Mouse (Mus musculus): ENCODE measurements around the gene Cntn1.

The Cntn1 gene

DNA sequence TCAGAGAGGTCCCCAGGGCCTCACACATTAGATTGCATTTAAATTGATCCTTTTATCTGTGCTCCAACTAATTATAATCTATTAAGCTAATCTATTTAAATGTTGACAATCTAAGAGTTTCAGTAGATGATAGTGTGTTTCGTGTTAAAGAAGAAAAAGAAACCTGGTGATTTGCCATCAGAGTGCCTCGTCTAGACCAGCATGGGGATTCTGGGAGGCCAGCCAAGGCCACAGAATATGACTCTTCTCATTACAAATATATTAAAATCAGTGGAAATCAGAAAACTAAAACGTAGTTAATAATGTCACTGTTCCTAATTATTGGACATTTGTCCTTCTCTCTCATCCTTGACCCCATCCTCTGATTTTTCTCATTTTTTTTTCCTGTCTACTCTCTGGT lies 164.9 kb downstream of the Cntn1 start:
- in situ Hi-C loops (cut with MboI; ENCODE audit: low pct_unique_long_range_greater_than_20kb in 1 of 2, low sequenced_read_pairs in 2 of 2, unreplicated experiment in 1 of 2): no loop called here

DNA sequence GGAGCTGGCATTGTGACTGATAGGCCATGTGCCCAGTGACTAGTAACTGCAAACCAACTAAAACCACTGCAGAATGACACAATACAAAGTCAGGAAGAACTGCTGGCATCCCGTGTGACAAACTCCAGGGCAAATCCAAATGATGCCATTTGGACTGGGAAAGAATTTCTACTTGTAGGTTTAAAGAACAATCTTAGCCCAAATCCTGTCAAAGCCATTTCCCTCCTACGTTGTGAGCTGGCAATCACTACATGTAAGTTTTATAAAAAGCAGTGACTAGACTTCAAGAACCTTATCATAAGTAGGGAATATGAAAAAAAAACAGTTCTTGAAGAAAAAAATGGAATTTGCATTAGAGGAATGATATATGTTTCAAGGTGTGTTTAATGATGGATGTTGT lies 170.5 kb downstream of the Cntn1 start:
- in situ Hi-C loops (cut with MboI; ENCODE audit: low pct_unique_long_range_greater_than_20kb in 1 of 2, low sequenced_read_pairs in 2 of 2, unreplicated experiment in 1 of 2): no loop called here

DNA sequence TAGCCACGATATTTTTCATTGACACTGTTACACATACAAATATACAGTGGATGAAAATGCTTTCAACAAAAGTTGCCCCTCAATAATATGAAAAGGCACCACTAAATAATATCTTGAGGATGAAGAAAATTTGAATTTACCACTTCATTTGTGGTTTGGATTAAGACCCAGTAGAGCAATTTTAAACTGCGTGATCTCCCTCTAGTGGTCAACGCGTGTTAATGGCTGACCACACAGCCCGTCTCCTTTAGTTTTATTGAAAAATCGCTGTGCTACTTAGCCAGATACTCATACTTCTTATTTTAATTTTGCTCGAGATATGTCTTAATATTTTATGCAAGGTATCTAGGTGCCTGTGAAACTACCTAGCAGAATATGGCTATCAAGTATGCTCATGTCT lies 180.4 kb downstream of the Cntn1 start:
- in situ Hi-C loops (cut with MboI; ENCODE audit: low pct_unique_long_range_greater_than_20kb in 1 of 2, low sequenced_read_pairs in 2 of 2, unreplicated experiment in 1 of 2): loop anchor here in 1 of 2 experiments (10.0 kb wide), 1 partner anchor 267 kb away; no protein-coding TSS in a partner anchor

DNA sequence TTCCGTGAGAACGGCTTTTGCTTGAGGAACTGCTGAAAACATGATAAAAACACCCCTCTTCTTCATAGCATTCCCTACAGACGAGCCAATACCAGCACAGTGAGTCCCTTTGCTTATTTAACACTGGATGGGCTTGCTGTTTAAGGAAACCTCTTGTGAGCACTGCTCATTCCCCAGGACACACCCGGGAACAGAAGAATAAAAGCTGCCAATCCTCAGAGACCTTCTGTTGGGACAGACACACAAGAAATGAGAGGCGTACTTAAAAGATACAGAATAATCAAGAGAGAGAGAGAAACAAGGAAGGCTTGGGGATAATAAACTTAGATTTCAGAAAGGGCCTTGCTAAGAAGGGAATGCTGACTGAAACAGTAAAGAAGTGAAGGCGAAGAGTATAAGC lies 184.9 kb downstream of the Cntn1 start:
- in situ Hi-C loops (cut with MboI; ENCODE audit: low pct_unique_long_range_greater_than_20kb in 1 of 2, low sequenced_read_pairs in 2 of 2, unreplicated experiment in 1 of 2): loop anchor here in 1 of 2 experiments (10.0 kb wide), 1 partner anchor 271 kb away; no protein-coding TSS in a partner anchor

DNA sequence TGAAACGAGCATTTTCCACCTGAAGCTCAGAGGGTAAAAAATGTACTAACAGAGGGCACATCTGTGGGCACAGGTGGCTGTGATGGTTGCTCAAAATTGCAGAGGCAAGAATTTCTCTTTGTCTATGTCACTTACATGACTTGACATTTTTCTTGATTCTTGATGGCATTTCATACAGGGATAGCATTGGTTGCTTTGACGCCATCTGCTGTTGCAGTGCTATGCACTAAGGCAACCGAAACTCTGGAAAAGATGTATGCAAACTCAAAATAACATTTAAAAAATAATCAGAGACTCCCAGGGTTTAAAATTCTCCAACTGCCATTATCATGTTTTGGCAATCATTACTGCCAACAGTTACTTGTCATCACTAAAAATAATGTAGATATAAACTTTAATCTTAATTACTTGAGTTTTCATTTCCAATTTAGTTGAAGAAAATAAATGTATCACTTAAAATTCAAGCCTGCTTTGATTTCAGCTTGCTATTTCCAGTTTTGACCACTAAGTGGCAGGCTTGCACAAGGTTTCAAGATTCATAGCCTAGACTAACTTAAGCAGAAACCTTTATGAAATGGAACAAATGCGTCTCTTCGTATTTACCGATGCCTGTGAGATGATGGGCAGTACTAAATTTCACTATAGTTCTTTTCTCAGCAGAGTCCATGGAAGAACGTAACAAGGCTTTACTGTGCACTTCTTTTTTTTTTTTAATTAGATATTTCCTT lies 214.2 kb downstream of the Cntn1 start:
- in situ Hi-C loops (cut with MboI; ENCODE audit: low pct_unique_long_range_greater_than_20kb in 1 of 2, low sequenced_read_pairs in 2 of 2, unreplicated experiment in 1 of 2): loop anchor here in 1 of 2 experiments (25.0 kb wide), 1 partner anchor 947 kb away; no protein-coding TSS in a partner anchor

DNA sequence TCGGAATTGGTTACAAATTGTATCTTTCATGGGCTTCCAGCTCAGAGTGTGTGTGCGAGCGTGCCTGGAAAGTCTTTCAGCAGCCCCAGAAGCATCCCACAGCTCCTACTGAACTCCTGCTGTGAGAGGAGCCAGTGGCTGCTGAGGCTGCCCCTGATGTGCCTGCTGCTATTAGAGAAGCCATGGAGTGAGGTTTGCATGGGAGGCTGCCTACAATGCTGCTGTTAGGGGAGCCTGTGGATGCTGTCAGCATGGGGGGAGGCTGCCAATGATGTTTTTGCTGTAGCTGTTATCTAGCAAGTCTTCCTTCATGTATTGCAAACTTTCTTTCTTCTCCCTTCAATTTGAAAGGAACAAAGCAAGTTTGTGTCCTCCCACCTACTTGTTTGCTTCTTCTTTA lies 217.4 kb downstream of the Cntn1 start:
- in situ Hi-C loops (cut with MboI; ENCODE audit: low pct_unique_long_range_greater_than_20kb in 1 of 2, low sequenced_read_pairs in 2 of 2, unreplicated experiment in 1 of 2): loop anchor here in 1 of 2 experiments (25.0 kb wide), 1 partner anchor 944 kb away; no protein-coding TSS in a partner anchor

DNA sequence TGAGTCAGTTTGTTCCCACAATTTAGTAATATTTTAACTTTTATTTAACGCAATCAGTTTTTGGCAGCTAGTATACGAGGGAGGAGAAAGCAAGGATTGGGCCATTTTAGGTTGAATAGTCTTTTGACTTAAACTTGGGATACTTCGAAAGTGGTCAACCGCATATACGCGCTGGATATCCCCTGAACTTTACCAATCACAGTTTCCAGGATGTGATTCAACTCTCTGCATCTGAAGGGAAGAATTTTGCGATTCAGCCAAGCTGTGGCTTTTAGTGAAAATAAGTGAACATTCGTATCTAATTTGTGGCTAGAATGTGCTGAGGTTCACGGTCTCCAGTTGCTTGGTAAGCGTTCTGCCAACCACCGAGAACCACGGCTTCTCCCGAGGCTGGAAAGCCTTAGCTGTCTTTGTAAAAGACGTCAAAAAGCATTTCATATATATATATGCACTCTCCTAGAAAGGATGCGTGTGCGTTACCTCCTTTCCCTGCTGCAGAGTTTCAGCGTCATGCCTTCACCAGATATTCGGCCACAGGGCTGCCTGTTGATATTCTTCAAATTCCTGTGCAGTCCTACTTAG lies 217.9 kb downstream of the Cntn1 start:
- in situ Hi-C loops (cut with MboI; ENCODE audit: low pct_unique_long_range_greater_than_20kb in 1 of 2, low sequenced_read_pairs in 2 of 2, unreplicated experiment in 1 of 2): loop anchor here in 1 of 2 experiments (25.0 kb wide), 1 partner anchor 943 kb away; no protein-coding TSS in a partner anchor

DNA sequence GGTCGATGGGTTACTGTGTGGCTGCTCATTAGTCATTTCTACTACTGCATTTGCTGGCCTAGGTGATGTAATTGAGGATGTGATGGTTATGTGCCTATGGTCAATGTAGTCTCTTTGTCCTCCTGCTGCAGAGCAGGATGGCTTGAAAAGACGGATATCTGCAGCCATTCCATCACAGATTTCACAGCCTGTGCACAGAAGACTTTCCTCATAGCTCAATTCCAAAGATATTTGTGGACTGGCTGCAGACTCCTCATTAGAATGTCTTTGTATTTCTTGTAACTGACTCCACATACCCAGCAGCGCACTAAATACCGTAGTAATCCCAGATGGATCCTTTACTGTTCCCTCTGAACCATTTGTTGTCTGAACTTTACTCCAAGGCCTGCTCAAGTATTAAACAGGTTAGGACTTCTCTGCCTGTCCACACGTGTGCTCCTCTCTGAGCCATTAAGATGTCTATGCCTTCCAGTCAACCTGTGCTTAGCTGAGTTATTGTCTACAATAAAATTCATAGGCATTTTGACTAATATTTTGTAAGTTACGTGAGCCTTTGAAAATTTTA lies 220.9 kb downstream of the Cntn1 start:
- in situ Hi-C loops (cut with MboI; ENCODE audit: low pct_unique_long_range_greater_than_20kb in 1 of 2, low sequenced_read_pairs in 2 of 2, unreplicated experiment in 1 of 2): loop anchor here in 1 of 2 experiments (25.0 kb wide), 1 partner anchor 940 kb away; no protein-coding TSS in a partner anchor

DNA sequence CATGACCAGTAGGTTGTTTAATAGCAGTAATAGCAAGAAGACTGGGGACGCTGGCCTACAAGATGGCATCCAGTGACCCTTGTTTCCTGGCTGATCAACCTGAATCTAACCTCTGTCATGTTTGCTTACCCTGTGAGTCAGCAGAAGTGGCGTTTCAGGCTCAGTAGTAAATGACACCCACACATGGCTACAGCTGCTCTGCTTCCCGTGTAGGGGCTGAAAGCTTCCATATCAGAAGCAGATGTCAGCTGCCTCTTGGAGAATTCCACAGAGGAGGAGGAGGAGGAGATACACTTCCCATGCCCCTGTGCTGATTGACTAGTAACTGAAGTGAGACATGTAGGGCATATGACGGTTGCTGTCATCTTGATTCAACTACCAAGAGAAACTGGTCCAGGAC lies 225.9 kb downstream of the Cntn1 start:
- in situ Hi-C loops (cut with MboI; ENCODE audit: low pct_unique_long_range_greater_than_20kb in 1 of 2, low sequenced_read_pairs in 2 of 2, unreplicated experiment in 1 of 2): no loop called here

DNA sequence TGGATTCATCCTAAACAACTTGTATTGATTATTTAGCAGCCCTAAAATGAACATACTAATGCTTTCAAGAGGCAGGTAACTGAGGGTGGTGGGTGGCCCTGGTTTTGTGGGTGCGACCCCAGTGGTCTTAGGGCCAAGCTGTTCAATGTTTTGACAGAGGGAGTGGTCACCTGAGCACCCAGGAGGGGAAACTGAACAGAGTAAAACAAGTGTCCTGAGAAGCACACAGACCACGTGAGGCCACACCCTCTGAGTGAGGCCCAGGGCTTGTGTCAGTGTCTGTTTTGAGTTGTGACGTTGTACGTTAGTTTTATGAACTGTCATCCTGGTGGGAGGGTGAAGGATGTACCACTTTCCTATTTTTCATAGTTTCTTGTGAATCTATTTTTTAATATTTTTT lies 227.0 kb downstream of the Cntn1 start:
- in situ Hi-C loops (cut with MboI; ENCODE audit: low pct_unique_long_range_greater_than_20kb in 1 of 2, low sequenced_read_pairs in 2 of 2, unreplicated experiment in 1 of 2): no loop called here

DNA sequence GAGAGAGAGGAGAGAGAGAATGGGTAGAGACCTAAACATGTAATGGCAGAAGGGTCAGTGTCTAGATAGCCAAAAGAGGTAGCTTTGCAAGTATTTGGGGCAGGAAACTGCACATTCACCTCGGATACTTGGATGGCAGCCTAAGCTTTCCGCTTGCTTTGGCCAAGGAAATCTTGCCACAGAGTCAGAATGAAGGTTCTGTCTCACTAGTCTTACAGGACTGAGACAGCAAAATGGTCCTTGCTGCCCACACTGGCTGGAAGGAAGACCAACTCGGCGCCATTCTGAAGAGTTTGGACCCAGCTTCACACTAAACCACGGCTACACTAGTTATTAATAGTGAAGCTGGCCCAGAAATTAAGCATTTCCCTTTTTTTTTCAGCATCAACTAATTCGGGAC lies 230.0 kb downstream of the Cntn1 start:
- in situ Hi-C loops (cut with MboI; ENCODE audit: low pct_unique_long_range_greater_than_20kb in 1 of 2, low sequenced_read_pairs in 2 of 2, unreplicated experiment in 1 of 2): no loop called here

DNA sequence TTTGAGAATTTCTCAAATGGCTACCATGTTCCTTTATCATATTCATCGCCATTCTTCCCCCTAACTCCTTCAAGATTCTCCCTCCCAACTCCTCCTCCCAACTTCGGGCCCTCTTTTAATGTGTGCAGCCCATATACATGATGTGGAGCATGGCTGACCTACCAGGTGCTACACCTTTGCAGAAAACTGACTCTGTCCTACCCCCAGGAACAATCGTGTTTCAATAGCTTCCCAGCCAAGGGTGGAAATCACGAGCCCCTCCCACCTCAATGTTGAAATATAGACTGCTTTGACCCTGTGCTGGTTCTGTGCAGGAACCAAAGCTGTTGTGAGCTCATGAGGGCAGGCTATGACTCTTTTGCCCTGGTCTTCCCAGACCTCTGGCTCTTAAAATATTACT lies 236.7 kb downstream of the Cntn1 start:
- in situ Hi-C loops (cut with MboI; ENCODE audit: low pct_unique_long_range_greater_than_20kb in 1 of 2, low sequenced_read_pairs in 2 of 2, unreplicated experiment in 1 of 2): no loop called here

DNA sequence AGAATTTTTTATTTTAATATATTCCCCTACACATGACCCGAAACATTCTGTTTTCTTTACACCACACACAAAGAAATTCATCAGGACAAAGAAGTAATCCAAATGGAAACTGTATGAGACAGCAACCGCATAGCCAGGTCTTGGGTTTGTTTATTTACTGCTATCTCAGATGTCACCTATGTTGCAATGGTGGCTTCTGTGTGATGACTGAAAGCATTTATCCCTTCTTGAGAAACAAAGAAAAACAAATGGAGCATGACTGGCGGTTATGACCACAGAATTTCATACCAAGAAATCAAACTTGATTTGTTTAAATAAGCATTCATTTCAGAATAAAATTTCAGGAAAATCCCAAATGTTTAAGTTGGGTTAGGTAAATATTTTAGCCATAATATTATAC lies 245.5 kb downstream of the Cntn1 start:
- in situ Hi-C loops (cut with MboI; ENCODE audit: low pct_unique_long_range_greater_than_20kb in 1 of 2, low sequenced_read_pairs in 2 of 2, unreplicated experiment in 1 of 2): no loop called here

DNA sequence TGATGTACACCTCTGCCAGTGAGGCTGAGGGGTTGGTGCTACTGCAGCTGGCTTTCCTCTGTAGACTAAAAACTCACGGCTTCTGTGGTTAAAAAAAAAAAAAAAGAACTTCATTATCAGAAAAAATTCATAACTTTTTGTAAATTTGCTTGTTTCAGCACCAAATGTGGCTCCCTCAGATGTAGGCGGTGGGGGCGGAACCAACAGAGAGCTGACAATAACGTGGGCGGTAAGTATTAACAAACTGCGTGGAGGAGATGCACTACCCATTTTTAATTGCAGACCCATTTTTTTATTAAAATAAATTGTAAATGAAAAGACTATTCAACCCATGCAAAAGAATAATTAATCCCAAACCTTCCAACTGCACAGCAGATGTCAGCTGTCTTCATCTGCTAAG lies 251.8 kb downstream of the Cntn1 start:
- in situ Hi-C loops (cut with MboI; ENCODE audit: low pct_unique_long_range_greater_than_20kb in 1 of 2, low sequenced_read_pairs in 2 of 2, unreplicated experiment in 1 of 2): no loop called here

DNA sequence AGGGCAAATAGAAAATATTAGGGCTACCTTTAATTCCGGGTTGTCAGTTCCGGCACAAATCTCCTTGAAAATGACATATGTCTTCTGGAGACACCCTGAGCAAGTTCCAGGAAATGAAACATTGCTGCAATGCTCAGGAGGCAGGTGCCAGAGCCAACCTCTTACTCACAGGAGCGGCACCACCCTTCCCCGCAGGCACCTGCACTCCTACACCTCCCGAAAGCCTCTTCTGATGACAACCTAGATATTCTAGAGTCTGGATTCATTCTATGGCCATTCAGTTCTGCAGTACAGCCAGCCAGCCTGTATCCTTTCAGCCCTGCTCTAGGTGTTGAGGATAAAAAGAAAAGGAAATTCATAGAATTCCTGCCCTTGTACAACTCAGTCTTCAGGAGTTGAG lies 253.3 kb downstream of the Cntn1 start:
- in situ Hi-C loops (cut with MboI; ENCODE audit: low pct_unique_long_range_greater_than_20kb in 1 of 2, low sequenced_read_pairs in 2 of 2, unreplicated experiment in 1 of 2): no loop called here

DNA sequence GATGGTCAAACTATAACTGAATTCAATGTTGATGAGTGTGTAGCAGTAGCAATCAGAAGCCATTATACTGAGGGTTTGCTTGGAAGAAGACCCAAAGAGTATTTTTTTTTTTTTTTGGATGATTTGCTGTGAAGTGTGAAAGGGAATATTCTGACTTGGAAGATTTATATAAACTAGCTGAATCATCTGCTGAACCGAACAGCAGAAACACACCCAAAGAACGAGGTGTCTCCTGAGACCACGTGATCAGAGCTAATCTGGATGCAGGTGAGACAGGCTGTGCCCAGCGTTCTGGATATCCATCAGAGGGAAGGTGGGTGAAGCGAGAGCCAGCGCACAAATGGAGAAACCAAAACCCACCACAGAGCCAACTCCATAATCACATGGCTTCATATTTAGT lies 271.0 kb downstream of the Cntn1 start:
- in situ Hi-C loops (cut with MboI; ENCODE audit: low pct_unique_long_range_greater_than_20kb in 1 of 2, low sequenced_read_pairs in 2 of 2, unreplicated experiment in 1 of 2): no loop called here

DNA sequence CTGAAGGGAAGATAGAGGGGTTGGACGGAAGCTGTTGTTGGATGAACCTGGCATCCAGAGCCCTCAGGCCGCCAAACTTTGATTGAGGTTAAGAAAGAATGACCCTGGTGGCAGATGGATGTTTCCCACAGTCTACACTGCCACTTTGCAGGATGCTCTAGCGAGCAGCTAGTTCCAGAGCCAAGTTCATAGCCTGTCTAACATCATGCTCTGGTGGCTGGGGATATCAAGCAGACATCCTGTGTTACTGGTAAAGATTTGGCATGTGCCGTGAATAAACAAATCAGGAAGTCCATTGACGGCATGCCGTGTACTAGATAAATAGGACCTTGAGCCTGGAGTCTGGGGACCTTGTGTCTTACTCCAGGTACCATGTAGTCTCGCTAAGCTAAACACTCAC lies 276.1 kb downstream of the Cntn1 start:
- in situ Hi-C loops (cut with MboI; ENCODE audit: low pct_unique_long_range_greater_than_20kb in 1 of 2, low sequenced_read_pairs in 2 of 2, unreplicated experiment in 1 of 2): no loop called here

DNA sequence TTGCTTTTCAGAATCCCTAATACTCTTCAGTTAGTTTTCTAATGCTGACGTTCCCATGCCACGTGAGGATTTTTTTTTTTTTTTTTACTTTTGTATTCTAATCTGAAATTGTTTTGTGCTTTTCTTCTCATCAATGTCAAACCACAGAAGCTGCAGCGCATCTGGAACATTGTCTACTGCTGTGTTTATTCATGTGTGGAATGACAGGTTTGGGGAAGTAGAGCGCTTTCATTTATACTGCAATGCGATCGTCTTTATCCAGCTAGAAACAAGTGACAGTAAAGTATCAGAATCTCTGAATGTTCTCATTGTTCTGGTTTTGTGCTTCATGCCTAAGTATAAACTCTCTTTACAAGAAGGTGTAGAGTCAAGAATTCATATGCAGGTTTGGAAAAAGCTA lies 289.3 kb downstream of the Cntn1 start:
- in situ Hi-C loops (cut with MboI; ENCODE audit: low pct_unique_long_range_greater_than_20kb in 1 of 2, low sequenced_read_pairs in 2 of 2, unreplicated experiment in 1 of 2): no loop called here

DNA sequence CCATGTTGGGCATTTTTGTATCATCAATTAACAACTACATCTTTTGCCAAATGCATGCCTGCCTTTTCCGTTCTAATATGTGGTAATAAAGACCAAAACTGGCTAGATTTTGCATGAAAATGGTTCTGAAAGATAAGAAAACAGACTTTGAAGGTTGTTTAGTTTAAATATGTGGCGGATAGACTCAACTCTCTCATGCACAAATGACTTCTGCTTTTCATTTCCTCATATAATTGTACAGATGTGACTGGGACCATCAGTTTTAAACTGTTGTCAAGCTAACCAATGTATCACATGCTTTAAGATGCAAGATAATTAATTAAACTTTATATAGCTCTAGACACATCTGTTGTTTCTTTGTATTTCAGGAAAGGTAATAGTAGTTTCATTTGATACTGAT lies 290.5 kb downstream of the Cntn1 start:
- in situ Hi-C loops (cut with MboI; ENCODE audit: low pct_unique_long_range_greater_than_20kb in 1 of 2, low sequenced_read_pairs in 2 of 2, unreplicated experiment in 1 of 2): no loop called here
